Mouse (Mus musculus): ENCODE measurements around the gene Sez6l. TPM values are rescaled to one million over a fixed set of nuclear protein-coding genes. Genes with fewer than 3 reads are reported as not detected.

Gene Sez6l
- total RNA-seq, 2 experiments from 2014 or later = 226 to 228 TPM

GRCm38 (mm10) chr5:112499918-112500682 lies 76.9 kb downstream of the Sez6l start:
- no peak for DNase-seq (ENCODE audit: low spot score in 2 of 2)

DNA sequence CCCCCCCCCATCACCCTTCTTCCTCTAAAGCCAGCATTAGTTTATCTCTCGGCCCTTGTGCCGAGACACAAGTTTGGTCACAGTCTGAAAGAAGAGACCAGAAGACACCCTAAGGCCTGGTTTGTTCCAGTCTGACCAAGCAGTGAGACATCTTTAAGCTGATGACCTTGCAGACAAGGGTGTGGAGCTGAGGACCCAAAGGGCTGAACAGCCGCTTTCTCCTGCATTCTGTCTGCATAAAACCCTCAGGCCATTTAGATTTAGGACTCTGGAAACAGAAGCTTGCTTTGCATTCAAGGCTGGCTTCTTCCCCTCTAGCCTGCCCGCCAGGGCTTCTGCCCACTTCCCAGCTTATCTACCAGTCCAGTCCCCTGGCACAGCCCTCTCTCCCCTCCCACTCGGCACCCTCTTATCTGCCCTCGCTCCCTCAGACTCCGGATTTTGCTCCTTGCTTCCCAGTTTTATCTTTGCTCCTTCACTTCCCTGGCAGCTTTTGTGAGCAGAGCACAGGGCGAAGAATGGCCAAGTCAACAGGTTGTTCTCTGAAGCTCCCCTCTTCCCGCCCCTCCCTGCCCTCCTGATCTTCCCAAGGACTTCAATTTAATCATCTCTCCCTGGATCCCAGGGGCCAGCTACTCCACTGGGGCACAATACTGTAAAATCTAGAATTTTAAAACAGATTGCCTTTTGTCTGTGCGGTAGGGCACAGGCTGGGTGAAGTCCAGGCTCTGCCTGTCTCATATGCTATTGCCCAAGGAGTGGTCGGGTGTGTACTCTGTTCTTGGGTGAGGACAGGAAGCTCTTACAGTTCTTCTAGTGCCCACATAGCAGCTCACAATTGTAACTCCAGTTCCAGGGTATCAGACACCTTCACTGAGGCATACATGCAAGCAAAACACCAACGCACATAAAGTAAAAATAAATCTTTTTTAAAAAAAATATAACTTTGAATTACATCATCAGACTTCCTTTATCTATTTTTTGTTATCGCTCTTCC lies 77.8 kb downstream of the Sez6l start:
- DNase-seq (ENCODE audit: low spot score in 2 of 2) = no peak

- no peak for DNase-seq (ENCODE audit: low spot score in 2 of 2)
These were observed 80.1 kb downstream of the Sez6l start for GRCm38 (mm10) chr5:112496753-112497369.

DNA sequence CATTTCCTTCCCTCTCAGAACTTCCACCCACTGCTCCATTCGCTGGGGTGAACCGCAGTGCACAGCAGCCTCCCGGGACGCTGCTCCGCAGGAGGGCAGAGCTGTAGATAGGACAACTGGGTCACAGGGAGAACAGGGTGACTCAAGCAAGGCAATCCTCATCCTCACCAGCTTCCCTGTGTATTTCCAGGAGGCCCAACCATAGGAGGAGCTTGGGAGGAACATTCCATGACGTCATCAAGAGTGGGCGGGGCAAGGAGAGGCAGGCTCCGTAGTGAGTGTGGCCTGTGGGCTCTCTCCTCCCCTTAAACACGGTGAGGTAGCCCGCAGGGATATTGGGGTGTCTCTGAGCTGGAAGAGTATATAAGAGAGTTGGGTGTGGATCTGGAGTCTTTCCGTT lies 83.5 kb downstream of the Sez6l start:
- DNase-seq (ENCODE audit: low spot score in 2 of 2) = peak; percentile 44 to 45

DNA sequence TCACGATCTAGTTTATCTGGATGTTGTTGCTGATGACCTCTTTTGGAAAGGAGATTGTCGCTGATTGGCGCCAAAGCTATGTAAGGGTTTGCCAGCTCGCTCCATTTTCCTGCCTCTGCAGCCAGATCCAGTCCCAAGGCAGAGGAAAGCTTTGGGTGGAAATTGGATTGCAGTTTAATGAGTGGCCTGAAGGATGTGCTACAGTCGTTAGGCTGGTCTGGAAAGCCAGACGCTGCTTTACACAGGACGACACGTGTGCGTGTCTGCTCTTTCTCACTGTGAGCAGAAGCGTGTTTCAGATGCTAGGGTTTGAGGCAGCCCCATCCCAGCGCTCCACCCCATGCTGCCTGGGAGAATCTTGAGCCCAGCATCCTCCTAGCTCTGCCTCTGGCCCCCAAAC lies 85.5 kb downstream of the Sez6l start:
- DNase-seq (ENCODE audit: low spot score in 2 of 2) = no peak

GRCm38 (mm10) chr5:112488101-112488776 lies 88.7 kb downstream of the Sez6l start:
- no peak for DNase-seq (ENCODE audit: low spot score in 2 of 2)

- no peak for DNase-seq (ENCODE audit: low spot score in 2 of 2)
These were observed 89.5 kb downstream of the Sez6l start for GRCm38 (mm10) chr5:112487504-112487903.

DNA sequence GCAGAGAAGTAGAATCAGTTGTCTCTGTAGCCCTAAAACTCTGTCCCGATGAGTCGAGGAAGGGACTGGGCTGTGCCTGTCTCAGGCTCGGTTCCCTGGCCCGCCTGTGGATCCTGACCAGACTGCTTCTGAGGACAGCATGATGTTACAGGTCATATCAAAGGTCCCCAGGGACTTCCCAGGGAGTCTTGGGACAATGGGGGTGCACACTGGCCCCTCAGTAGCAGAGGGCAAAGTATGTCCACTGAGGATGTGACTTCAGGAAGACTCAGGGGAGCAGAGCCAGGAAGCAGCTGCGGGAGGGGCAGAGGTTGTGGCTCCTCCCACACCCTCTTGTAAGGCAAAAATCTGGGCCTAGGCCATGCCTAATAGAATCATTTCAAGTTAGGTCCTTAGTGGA lies 90.6 kb downstream of the Sez6l start:
- no peak for DNase-seq (ENCODE audit: low spot score in 2 of 2)

DNA sequence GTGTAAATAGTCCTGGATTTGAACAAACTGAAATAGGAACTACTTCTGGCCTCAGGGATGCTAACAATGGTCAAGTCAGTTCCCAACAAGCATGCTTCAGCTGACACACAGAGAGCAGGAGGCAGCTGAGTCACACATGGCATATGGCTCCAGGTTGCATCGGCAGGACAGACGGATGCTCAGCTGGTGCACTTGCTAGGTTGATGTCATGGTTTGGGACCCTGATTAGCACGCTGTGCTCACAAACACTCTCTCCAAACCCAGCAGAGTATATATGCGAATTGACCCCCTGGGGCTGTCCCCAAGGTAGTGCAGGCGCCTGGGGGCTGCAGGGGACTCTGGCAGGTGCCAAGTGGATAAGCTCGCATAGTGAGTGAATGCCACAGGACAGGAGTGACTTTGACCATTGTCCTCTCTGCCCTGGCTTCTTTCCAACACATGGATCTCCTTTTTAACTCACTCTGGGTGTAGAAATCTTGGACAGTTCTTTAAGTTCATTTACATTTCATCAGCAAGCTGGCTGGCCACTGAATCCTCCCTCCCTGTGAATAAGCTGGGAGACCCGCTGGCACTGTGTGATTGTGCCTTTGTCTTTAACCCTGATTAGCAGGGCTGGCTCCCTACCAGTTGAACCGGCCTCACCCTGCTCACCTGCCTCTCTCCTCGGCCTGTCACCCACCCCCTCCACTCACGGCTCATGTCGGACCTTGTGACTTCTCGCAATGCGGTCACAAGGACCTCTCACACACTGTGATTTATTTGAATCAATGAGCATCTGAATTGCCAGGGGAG lies 91.9 kb downstream of the Sez6l start:
- DNase-seq (ENCODE audit: low spot score in 2 of 2) = peak in 1 of 2 experiments; percentile 62

DNA sequence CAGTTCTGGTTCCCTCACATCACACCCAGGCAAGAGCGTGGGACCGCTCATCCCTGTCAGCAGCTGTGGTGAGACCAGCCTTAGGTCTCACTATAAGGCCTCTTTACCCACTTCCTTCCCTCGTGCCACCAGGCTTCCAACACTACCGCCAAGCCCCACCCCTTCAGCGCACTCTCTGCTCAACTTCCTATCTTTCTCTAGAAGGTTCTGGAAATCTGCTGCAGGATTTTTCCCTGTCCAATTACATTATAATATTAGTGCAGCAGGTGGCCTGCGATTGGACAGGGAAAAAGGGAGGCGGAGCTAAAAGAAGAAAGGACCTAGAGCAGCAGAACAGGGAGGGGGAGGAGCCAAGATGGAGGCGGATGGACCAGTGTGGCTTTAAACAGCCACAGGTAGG lies 94.0 kb downstream of the Sez6l start:
- DNase-seq (ENCODE audit: low spot score in 2 of 2) = no peak

- DNase-seq (ENCODE audit: low spot score in 2 of 2) = no peak
These were observed 94.4 kb downstream of the Sez6l start for GRCm38 (mm10) chr5:112482551-112482950.

GRCm38 (mm10) chr5:112481946-112482410 lies 95.0 kb downstream of the Sez6l start:
- peak in 1 of 2 experiments; percentile 44 for DNase-seq (ENCODE audit: low spot score in 2 of 2)

DNA sequence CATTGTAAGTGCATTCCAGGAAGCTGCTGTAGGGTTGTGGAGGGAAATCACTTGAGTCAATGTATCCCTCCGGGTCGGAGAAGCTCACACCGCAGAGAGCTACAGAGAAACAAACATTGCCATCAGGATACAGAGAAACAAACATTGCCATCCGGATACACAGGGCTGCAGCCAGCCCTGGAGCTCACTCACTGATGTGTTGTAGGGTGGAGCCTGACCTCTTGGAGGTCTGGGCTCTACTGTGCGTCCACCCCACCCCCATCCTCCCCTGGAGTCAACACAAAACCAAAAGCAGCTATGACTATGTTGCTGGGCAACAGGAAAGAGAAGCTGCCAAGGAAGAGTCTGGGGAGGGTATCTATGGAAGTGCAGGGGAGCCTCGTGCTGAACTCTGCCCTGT lies 103.5 kb downstream of the Sez6l start:
- no peak for DNase-seq (ENCODE audit: low spot score in 2 of 2)

GRCm38 (mm10) chr5:112470144-112470543 lies 106.8 kb downstream of the Sez6l start:
- peak in 1 of 2 experiments; percentile 68 for DNase-seq (ENCODE audit: low spot score in 2 of 2)

- no peak for DNase-seq (ENCODE audit: low spot score in 2 of 2)
These were observed 107.9 kb downstream of the Sez6l start for GRCm38 (mm10) chr5:112468986-112469581.

DNA sequence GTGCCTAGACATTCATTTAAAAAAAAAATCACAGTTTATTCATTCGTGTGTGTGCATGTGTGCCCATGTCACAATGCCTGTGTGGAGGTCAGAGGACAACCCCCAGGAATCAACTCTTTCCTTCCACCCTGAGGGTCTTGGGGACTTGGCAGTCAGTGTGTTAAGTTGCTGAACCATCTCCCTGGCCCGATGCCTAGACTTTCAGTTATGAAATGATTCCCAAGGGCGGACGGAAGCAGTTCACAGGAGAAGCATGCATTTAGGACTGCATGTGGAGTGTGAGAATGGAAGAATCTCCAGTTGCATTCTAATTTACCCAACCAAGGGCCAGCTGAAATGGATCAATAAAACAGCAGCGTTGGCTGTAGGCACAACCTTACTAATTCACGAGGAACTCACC lies 110.7 kb downstream of the Sez6l start:
- DNase-seq (ENCODE audit: low spot score in 2 of 2) = no peak

- DNase-seq (ENCODE audit: low spot score in 2 of 2) = no peak
These were observed 117.1 kb downstream of the Sez6l start for GRCm38 (mm10) chr5:112459903-112460302.

DNA sequence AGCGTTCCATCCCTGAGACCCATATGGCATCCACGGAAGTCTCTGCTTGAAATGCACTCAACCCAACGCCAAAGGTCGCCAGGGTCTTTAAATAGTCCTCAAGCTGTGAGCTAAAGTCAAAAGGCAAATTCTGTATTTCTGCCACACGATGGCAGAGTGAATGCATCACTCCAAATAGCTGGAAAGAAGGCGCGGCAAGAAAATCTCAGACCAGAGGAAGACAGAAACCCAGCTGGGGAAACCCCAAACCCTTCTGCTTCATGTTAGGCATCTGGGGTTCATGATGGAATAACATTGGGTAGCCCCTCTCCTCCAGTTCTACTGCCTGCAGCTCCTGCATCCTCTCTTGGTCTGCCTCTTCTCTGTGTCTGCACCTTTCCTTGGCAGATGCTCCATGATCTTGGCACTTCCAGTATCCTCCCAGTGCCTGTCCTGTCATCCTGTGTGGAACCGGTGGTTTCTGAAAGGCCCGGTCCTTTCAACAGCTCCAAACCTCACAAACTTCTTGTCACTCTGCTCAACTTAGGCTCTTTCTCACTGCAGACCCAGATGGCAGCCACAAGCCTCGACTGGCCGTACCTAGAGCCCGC lies 121.9 kb downstream of the Sez6l start:
- DNase-seq (ENCODE audit: low spot score in 2 of 2) = peak in 1 of 2 experiments; percentile 55

GRCm38 (mm10) chr5:112453088-112453487 lies 123.9 kb downstream of the Sez6l start:
- no peak for DNase-seq (ENCODE audit: low spot score in 2 of 2)

All from layer of hippocampus, adult 18-20 months (tissue).